Comparison of ENCODE assay signal across 8 mouse cellular contexts in genomic region chr3:84303395-84303949, GRCm38 (mm10). TPM values are rescaled to one million over a fixed set of nuclear protein-coding genes. Genes with fewer than 3 reads are reported as not detected.
DNase-seq lines count a peak whose midpoint lies in the region; ATAC-seq and TF ChIP-seq lines count a peak whose summit lies in the region.
"Had no signal": no experiment of that assay in that cellular context is flagged by ENCODE, and none has a peak within 500 bp of the region (broad histone marks: within the 10 kb centered on the region; RNA-seq: fewer than 3 reads in every experiment).

No protein-coding gene starts in this region.

- ATAC-seq in lung, embryonic 15.5 days (ENCODE audit: borderline replicate concordance, extremely low read depth, low FRiP score, low TSS enrichment), result no peak
- ATAC-seq in forebrain, embryonic 14.5 days, result no peak
- no peak for ATAC-seq in limb, embryonic 13.5 days (ENCODE audit: low FRiP score, low read depth)

- peaks cover 41% of the 10 kb centered on the region for H3K27me3 ChIP-seq in lung, embryonic 15.5 days
- no peaks in the 10 kb centered on the region for H3K27me3 ChIP-seq in forebrain, embryonic 14.5 days (replicated peaks; ENCODE audit: control insufficient read depth, insufficient read depth, low read length)
- peaks cover 65% of the 10 kb centered on the region for H3K27me3 ChIP-seq in limb, embryonic 13.5 days

- DNase-seq in lung, postnatal 10 days, result no peak
- peak; percentile 37 for DNase-seq in forebrain, embryonic 14.5 days (ENCODE audit: low spot score)
- DNase-seq in urinary bladder, postnatal 36 days (ENCODE audit: low spot score in 2 of 2), result no peak
- no peak for DNase-seq in frontal cortex, postnatal 36 days (ENCODE audit: low spot score in 2 of 2)

- no peak overlapping the region for H3K9ac ChIP-seq in lung, embryonic 15.5 days
- peak overlapping the region; percentile 79 for H3K9ac ChIP-seq in forebrain, embryonic 14.5 days (ENCODE audit: low read length)
- H3K9ac ChIP-seq in limb, embryonic 13.5 days, result no peak overlapping the region

- TF ChIP-seq POLR2A in olfactory bulb, adult 2 months (IDR thresholded peaks at IDR 0.05; ENCODE audit: insufficient read depth, low read depth, low read length), result no peak

- no peaks in the 10 kb centered on the region for H3K9me3 ChIP-seq in lung, embryonic 15.5 days
- H3K9me3 ChIP-seq in forebrain, embryonic 14.5 days (replicated peaks; ENCODE audit: control insufficient read depth, low read length), result no peaks in the 10 kb centered on the region
- H3K9me3 ChIP-seq in limb, embryonic 13.5 days, result no peaks in the 10 kb centered on the region
- H3K9me3 ChIP-seq: stomach, embryonic 15.5 days had no signal

- 82% methylated on average over 8 of the region's 8 CpGs for WGBS in lung, embryonic 15.5 days
- WGBS in forebrain, embryonic 14.5 days, result 68% methylated on average over 8 of the region's 8 CpGs
- 83% methylated on average over 8 of the region's 8 CpGs for WGBS in limb, embryonic 13.5 days
- 43% methylated on average over 8 of the region's 8 CpGs for WGBS in olfactory bulb, adult 2 months

- H3K4me2 ChIP-seq in lung, embryonic 15.5 days, result peak overlapping the region; percentile 68
- peak overlapping the region; percentile 88 for H3K4me2 ChIP-seq in forebrain, embryonic 14.5 days (ENCODE audit: low read length)
- peak overlapping the region; percentile 82 for H3K4me2 ChIP-seq in limb, embryonic 13.5 days (replicated peaks)

- H3K36me3 ChIP-seq in lung, embryonic 15.5 days, result no peaks in the 10 kb centered on the region
- 0 out of 2 replicates have a peak, but pooled peaks cover 3% of the 10 kb centered on the region for H3K36me3 ChIP-seq in forebrain, embryonic 14.5 days (ENCODE audit: control insufficient read depth, insufficient read depth, low read length)
- no peaks in the 10 kb centered on the region for H3K36me3 ChIP-seq in limb, embryonic 13.5 days
- H3K36me3 ChIP-seq: stomach, embryonic 15.5 days had no signal

- H3K27ac ChIP-seq in lung, embryonic 15.5 days, result no peak overlapping the region
- peak overlapping the region; percentile 95 for H3K27ac ChIP-seq in forebrain, embryonic 14.5 days (ENCODE audit: low read depth, low read length)
- no peak overlapping the region for H3K27ac ChIP-seq in limb, embryonic 13.5 days
- H3K27ac ChIP-seq in olfactory bulb, adult 2 months (ENCODE audit: insufficient read depth, low read depth, low read length), result peak overlapping the region; percentile 96
- H3K27ac ChIP-seq: stomach, embryonic 15.5 days had no signal

- H3K4me3 ChIP-seq in lung, embryonic 15.5 days, result no peak overlapping the region
- H3K4me3 ChIP-seq in forebrain, embryonic 14.5 days (ENCODE audit: low read depth, low read length), result peak overlapping the region; percentile 47
- no peak overlapping the region for H3K4me3 ChIP-seq in limb, embryonic 13.5 days
- H3K4me3 ChIP-seq in olfactory bulb, adult 2 months (ENCODE audit: insufficient read depth, low read depth, low read length), result peak overlapping the region; percentile 56

- peaks cover 21% of the 10 kb centered on the region for H3K4me1 ChIP-seq in lung, embryonic 15.5 days
- H3K4me1 ChIP-seq in forebrain, embryonic 14.5 days (ENCODE audit: control insufficient read depth, insufficient read depth, low read length), result peaks cover 40% of the 10 kb centered on the region
- H3K4me1 ChIP-seq in limb, embryonic 13.5 days, result peaks cover 23% of the 10 kb centered on the region
- peaks cover 16% of the 10 kb centered on the region for H3K4me1 ChIP-seq in olfactory bulb, adult 2 months (ENCODE audit: control insufficient read depth, insufficient read depth, low read length)

- TF ChIP-seq CTCF in olfactory bulb, adult 2 months (IDR thresholded peaks at IDR 0.05; ENCODE audit: insufficient read depth, low read depth, low read length), result no peak

RNA-seq across cellular contexts. Expression of gene Trim2, which starts 3.2 kb away (rescaled TPM):
- 25.0 and 31.4 TPM in 2 replicates for polyA plus RNA-seq in lung, embryonic 15.5 days (2015; fragmentation: Nextera tagmentation; extraction: Ambion mirVana)
- polyA plus RNA-seq in forebrain, embryonic 14.5 days (2014; fragmentation: Nextera tagmentation; extraction: Ambion mirVana), result 117 and 162 TPM in 2 replicates
- polyA plus RNA-seq in limb, embryonic 13.5 days (2015; fragmentation: Nextera tagmentation; extraction: Ambion mirVana), result 19.7 and 20.9 TPM in 2 replicates
- polyA plus RNA-seq in olfactory bulb, adult 2 months (2012; ENCODE audit: insufficient read depth, insufficient read length, low replicate concordance, missing spikeins), result 128 TPM in 1 of 2 replicates, not detected in the other

Comparison
In these comparisons a context has a peak if more than half of its experiments do, and no peak if none do; other contexts are left out.
1. H3K27ac ChIP-seq: peak in forebrain, embryonic 14.5 days (single experiment) and olfactory bulb, adult 2 months (single experiment); none in lung, embryonic 15.5 days (single experiment) and limb, embryonic 13.5 days (single experiment).
2. H3K4me3 ChIP-seq: peak in forebrain, embryonic 14.5 days (single experiment) and olfactory bulb, adult 2 months (single experiment); none in lung, embryonic 15.5 days (single experiment) and limb, embryonic 13.5 days (single experiment).
3. Peak in every context shown above with its lines, with median percentiles within 50 percentile points of each other: H3K4me2 ChIP-seq.